Mouse (Mus musculus) E14TG2a.4 (cell line): ENCODE results near the gene Rasal1.

Experiments used
- H3K27me3 ChIP-seq: 2 replicates; pipeline ENCODE4 v1.6.1; 2014; ENCODE audit warnings: low read length, control low read depth; ENCODE audit not compliant: insufficient read depth
- H3K36me3 ChIP-seq: 2 replicates; pipeline ENCODE4 v1.6.1; 2014; ENCODE audit warnings: low read length, control low read depth; ENCODE audit not compliant: insufficient read depth
- H3K4me1 ChIP-seq: replicated peaks from 2 replicates; pipeline ENCODE4 v1.6.1; 2014; ENCODE audit warnings: low read depth, low read length, control low read depth
- H3K4me3 ChIP-seq: replicated peaks from 2 replicates; pipeline ENCODE4 v1.5.1; 2014; ENCODE audit warnings: mild to moderate bottlenecking, low read length
- H3K9me3 ChIP-seq: 2 replicates; pipeline ENCODE4 v1.6.1; 2014; ENCODE audit warnings: low read length, control low read depth
- CTCF ChIP-seq: conservative IDR thresholded peaks from 2 replicates; pipeline ENCODE4 v1.5.1; 2014; ENCODE audit warnings: low read length
- NANOG ChIP-seq: IDR thresholded peaks from 2 replicates; pipeline ENCODE4 v1.6.1; 2014; ENCODE audit warnings: borderline replicate concordance, low read length, mixed read lengths
- POU5F1 ChIP-seq: IDR thresholded peaks from 2 replicates; pipeline ENCODE4 v1.6.1; 2014; ENCODE audit warnings: low read length, borderline replicate concordance

The Rasal1 gene

DNA sequence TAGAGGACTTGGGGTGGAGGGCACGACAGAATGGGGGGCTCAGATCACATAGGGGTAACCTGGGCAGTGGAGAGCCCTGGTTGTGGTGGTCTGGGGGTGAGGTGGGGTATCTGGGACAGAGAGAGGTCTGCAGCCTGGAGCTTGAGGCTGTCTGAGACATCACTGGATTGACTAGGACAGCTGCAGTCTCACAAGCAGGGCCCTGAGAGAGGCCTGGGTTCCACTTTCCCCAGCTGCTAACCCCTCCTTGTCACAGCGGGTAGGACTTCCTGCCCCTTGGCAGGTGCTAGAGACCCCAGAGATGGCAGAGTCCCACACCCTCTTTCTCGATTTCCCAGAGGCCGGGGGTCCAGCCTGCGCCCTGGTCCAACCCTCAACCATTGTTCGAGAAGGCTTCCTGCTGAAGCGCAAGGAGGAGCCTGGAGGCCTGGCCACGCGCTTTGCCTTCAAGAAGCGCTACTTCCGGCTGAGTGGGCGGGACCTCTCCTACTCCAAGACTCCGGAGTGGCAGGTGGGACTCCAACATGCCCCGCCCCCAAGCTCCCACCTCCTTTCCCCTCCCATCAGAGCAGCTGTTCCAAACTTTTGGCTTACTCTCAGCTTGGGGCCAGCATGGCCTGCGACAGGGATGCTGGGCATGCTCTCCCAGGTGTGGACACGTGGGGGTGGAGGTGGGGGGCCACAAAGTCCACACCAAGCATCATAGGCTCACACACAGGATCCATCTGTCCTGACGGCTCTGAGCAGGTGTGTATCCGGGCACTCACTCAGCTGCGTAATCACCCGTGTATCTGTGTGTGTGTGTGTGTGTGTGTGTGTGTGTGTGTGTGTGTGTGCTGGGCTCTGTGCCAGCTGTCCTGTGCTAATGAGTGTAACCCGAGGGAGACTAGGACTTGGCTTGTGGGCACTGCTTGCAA, 25.9 kb downstream of the Rasal1 start:
- H3K9me3 ChIP-seq = no peaks in the 10 kb centered on the region
- no peaks in the 10 kb centered on the region for H3K27me3 ChIP-seq
- no peaks in the 10 kb centered on the region for H3K36me3 ChIP-seq
- peaks cover 58% of the 10 kb centered on the region for H3K4me1 ChIP-seq
- H3K4me3 ChIP-seq = peak overlapping the region; percentile 52
- TF ChIP-seq CTCF = no peak
- no peak for TF ChIP-seq POU5F1
- TF ChIP-seq NANOG = no peak

- H3K36me3 ChIP-seq = peaks cover 14% of the 10 kb centered on the region
- TF ChIP-seq CTCF (no peak), POU5F1 (no peak), NANOG (no peak)
- peaks cover 80% of the 10 kb centered on the region for H3K4me1 ChIP-seq
- no peaks in the 10 kb centered on the region for H3K9me3 ChIP-seq
- no peak overlapping the region for H3K4me3 ChIP-seq
- 0 out of 2 replicates have a peak, but pooled peaks cover 3% of the 10 kb centered on the region for H3K27me3 ChIP-seq
These were observed 28.9 kb downstream of the Rasal1 start for GRCm38 (mm10) chr5:120677516-120677915.

DNA sequence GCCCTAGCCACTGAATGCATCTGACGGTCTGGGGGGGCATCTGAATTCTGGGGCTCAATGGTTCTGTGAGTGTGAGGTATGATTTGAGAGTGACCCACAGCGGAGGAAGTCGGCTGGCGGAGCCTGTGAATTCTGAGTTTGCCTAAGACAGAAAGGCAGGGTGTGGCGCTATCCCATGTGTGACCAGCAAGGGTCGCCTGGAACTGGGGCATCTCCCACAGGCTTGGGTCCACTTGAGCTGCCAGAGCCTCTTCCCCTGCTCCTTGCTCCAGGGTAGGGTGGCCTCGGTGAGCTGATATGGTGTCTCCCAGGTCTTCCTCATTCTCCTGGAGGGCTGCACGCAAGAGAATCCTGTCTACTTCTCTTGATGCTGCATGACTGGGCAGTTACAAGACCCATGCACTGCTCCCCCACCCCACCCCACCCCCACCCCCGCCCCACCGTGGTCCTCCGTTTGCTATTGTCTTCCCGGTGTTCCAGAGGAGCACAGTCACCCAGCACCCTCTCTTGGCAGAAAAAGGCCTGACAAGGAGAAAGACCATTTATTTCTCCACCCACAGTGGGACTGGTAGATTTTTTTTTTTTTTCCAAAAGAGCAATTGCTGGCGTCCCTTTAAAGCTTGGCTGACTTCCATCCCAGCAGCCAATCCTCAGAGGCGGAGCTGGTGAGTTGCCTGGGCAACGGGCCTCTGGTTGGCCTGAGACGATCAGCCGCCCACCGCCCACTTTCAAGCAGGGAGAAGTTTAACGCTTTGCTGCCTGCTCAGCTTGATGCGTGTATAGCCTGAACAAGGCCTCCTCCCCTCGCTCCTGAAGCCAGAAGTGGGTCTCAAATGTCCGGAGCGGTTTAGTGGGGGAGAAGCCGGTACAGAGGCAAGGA, 31.3 kb downstream of the Rasal1 start:
- TF ChIP-seq NANOG = no peak
- peak; percentile 37; the same call in 1 of the 2 replicates for TF ChIP-seq CTCF
- TF ChIP-seq POU5F1 = no peak

DNA sequence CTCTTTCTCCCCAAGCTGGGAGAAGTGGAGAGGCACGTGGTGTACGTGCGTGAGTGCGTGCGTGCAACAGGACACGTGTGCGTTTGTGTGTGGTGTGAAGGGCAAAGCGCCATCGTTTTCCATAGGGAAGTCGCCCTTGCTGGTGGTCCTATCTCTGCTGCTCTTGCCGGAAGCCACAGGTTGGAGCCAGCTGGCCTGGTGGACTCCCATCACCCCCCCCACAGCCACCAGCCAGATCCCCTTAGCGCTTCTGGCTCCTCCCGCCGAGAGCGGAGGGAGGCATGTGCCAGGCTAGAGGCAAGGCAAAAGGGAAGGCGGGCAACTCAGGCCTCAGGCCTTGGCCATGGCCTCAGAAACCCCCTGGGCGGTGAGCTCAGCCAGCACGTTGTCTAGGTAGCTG, 32.3 kb downstream of the Rasal1 start:
- Histone ChIP-seq H3K9me3 (peaks cover 4% of the 10 kb centered on the region), H3K36me3 (peaks cover 14% of the 10 kb centered on the region), H3K4me3 (peak overlapping the region; percentile 81), H3K27me3 (0 out of 2 replicates have a peak, but pooled peaks cover 3% of the 10 kb centered on the region), H3K4me1 (peaks cover 77% of the 10 kb centered on the region)
- TF ChIP-seq NANOG (no peak), POU5F1 (no peak), CTCF (no peak)

More for the DNA sequence above, 31.3 kb downstream of the Rasal1 start:
- no peaks in the 10 kb centered on the region for H3K9me3 ChIP-seq
- H3K4me1 ChIP-seq = peaks cover 83% of the 10 kb centered on the region
- H3K36me3 ChIP-seq = peaks cover 14% of the 10 kb centered on the region
- 0 out of 2 replicates have a peak, but pooled peaks cover 3% of the 10 kb centered on the region for H3K27me3 ChIP-seq
- peak overlapping the region; percentile 81 for H3K4me3 ChIP-seq

GRCm38 (mm10) chr5:120682982-120683771, 34.6 kb downstream of the Rasal1 start:
- H3K36me3 ChIP-seq = peaks cover 14% of the 10 kb centered on the region
- H3K4me1 ChIP-seq = peaks cover 80% of the 10 kb centered on the region
- H3K9me3 ChIP-seq = peaks cover 4% of the 10 kb centered on the region
- TF ChIP-seq CTCF (no peak), POU5F1 (no peak), NANOG (no peak)
- 0 out of 2 replicates have a peak, but pooled peaks cover 3% of the 10 kb centered on the region for H3K27me3 ChIP-seq
- peak overlapping the region; percentile 81 for H3K4me3 ChIP-seq

DNA sequence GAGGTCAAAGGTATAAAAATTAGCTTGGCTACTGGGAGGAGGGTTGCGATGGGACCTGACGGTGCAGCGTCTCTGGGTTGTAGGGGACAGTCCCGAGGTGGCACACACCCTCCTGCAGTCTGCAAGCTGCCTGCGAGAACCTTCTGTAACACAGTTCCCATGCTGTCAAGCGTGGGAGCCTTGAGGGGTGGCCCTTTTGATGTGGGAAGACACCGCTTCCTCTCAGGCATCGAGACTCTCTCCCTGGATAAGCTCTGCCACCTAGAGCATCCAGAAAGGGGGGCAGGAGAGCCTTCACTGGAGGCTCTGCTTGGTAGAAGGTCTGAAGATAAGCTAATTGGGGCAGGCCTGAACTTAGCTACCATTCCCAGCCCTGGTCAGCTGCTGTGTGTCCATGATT, 37.1 kb downstream of the Rasal1 start:
- peaks cover 84% of the 10 kb centered on the region for H3K4me1 ChIP-seq
- 0 out of 2 replicates have a peak, but pooled peaks cover 4% of the 10 kb centered on the region for H3K27me3 ChIP-seq
- H3K4me3 ChIP-seq = no peak overlapping the region
- TF ChIP-seq POU5F1 (no peak), NANOG (no peak), CTCF (no peak)
- peaks cover 12% of the 10 kb centered on the region for H3K36me3 ChIP-seq
- H3K9me3 ChIP-seq = peaks cover 4% of the 10 kb centered on the region

DNA sequence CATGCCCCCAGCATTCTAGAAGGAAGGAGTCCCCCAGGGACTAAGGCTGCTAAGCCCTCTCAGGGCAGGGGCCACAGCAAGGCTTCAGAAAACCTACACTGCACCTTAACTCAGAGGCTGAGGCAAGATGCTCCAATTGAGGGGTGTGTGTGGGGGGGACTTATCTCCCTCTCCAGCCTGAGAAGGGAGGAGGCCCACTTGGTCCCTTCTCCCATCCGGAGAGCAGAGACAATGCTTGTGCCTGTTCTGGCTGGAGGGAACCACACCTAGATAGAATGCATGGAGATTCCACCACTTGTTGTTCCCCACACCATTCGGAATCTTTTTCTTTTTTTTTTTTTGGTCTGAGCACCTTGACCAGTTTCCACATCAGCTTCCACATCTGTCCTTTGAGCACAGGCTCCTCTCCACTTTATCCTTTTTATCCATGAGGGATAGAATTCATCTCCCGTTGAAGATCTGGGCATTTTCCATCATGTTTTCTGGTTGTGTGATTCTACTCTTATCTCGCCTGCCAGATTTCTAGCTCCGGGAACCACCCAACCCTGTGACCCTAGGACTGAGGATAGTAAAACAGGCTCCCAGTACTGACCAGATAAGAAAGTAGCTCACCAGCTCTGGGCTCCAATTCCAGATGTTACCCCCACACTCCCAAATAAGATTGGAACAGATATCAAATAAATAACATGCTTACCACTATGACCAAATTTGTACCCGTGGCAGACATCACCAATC, 38.3 kb downstream of the Rasal1 start:
- Histone ChIP-seq H3K27me3 (0 out of 2 replicates have a peak, but pooled peaks cover 13% of the 10 kb centered on the region), H3K4me1 (peaks cover 83% of the 10 kb centered on the region)
- no peak for TF ChIP-seq CTCF
- no peak for TF ChIP-seq NANOG
- TF ChIP-seq POU5F1 = no peak

More for the DNA sequence above, 38.3 kb downstream of the Rasal1 start:
- Histone ChIP-seq H3K9me3 (peaks cover 4% of the 10 kb centered on the region), H3K36me3 (peaks cover 4% of the 10 kb centered on the region), H3K4me3 (no peak overlapping the region)
